Mouse (Mus musculus) liver, embryonic 11.5 days (tissue): ENCODE results near the gene Gm11627. TPM values are rescaled to one million over a fixed set of nuclear protein-coding genes. Genes with fewer than 3 reads are reported as not detected.

Source experiments
- ATAC-seq: fragments of 200-750 bp; cut with Nextera tagmentation; replicated peaks from 2 replicates; pipeline ENCODE4 v1.8.0; 2017; ENCODE audit warnings: moderate number of reproducible peaks, mild to moderate bottlenecking, moderate TSS enrichment, moderate library complexity; ENCODE audit not compliant: low FRiP score
- DNase-seq: peaks from one replicate; pipeline ENCODE4 v3.0.0-alpha.2; 2017; ENCODE audit warnings: low spot score
- H3K27ac ChIP-seq: fragments of 300-500 bp; sonication (generic); 2 replicates; pipeline ENCODE4 v1.5.1; 2014; ENCODE audit warnings: mild to moderate bottlenecking, low read depth, low read length, control low read depth
- H3K27me3 ChIP-seq: fragments of 300-500 bp; sonication (generic); replicated peaks from 2 replicates; pipeline ENCODE4 v1.6.1; 2014; ENCODE audit warnings: low read length, mixed read lengths; ENCODE audit not compliant: control insufficient read depth, insufficient read depth
- H3K36me3 ChIP-seq: fragments of 300-500 bp; sonication (generic); 2 replicates; pipeline ENCODE4 v1.6.1; 2014; ENCODE audit warnings: mild to moderate bottlenecking, low read length, moderate library complexity, mixed read lengths; ENCODE audit not compliant: control insufficient read depth, insufficient read depth
- H3K4me1 ChIP-seq: fragments of 300-500 bp; sonication (generic); replicated peaks from 2 replicates; pipeline ENCODE4 v1.6.1; 2014; ENCODE audit warnings: low read length, mixed read lengths; ENCODE audit not compliant: control insufficient read depth, insufficient read depth
- H3K4me2 ChIP-seq: fragments of 300-500 bp; sonication (generic); 2 replicates; pipeline ENCODE4 v1.6.1; 2014; ENCODE audit warnings: mild to moderate bottlenecking, control low read depth, moderate library complexity
- H3K4me3 ChIP-seq: fragments of 300-500 bp; sonication (generic); 2 replicates; pipeline ENCODE4 v1.5.1; 2014; ENCODE audit warnings: low read depth, low read length, control low read depth
- H3K9ac ChIP-seq: fragments of 300-500 bp; sonication (generic); 2 replicates; pipeline ENCODE4 v1.6.1; 2014; ENCODE audit warnings: low read depth, low read length, control low read depth
- H3K9me3 ChIP-seq: fragments of 300-500 bp; sonication (generic); 2 replicates; pipeline ENCODE4 v1.6.1; 2016; ENCODE audit warnings: low read length, inconsistent platforms, mixed read lengths; ENCODE audit not compliant: control insufficient read depth
- WGBS: fragments of 180-500 bp; shearing (Covaris S2); extraction: QIAGEN DNeasy Blood & Tissue Kit; methylation state at CpG from one replicate; pipeline ENCODE4 v1.1.7; 2014; 5-methylcytosine and 5-hydroxymethylcytosine counted together
- polyA plus RNA-seq: library from polyadenylated mRNA; unstranded; fragments of >200 nt; fragmentation: Nextera tagmentation; extraction: Ambion mirVana; gene quantifications from 2 replicates; pipeline ENCODE4 v1.2.1, GENCODE M21; 2014

Gm11627 gene
- polyA plus RNA-seq, 1 experiment from 2014 or later = 1.4 TPM

GRCm38 (mm10) chr11:102604777-102605552, 25.7 kb upstream of the Gm11627 start:
- no peaks in the 10 kb centered on the region for H3K4me1 ChIP-seq
- H3K27ac ChIP-seq = peak overlapping the region; percentile 62
- 0 out of 2 replicates have a peak, but pooled peaks have one; percentile 23 for ATAC-seq
- peak overlapping the region; percentile 58 for H3K4me2 ChIP-seq
- no peaks in the 10 kb centered on the region for H3K36me3 ChIP-seq
- H3K9ac ChIP-seq = peak overlapping the region; percentile 71
- no peaks in the 10 kb centered on the region for H3K9me3 ChIP-seq
- peaks cover 76% of the 10 kb centered on the region for H3K27me3 ChIP-seq
- peak overlapping the region; percentile 53 for H3K4me3 ChIP-seq
- peak; percentile 68 for DNase-seq
- whole genome bisulfite sequencing = 1% methylated on average over 73 of the region's 74 CpGs

DNA sequence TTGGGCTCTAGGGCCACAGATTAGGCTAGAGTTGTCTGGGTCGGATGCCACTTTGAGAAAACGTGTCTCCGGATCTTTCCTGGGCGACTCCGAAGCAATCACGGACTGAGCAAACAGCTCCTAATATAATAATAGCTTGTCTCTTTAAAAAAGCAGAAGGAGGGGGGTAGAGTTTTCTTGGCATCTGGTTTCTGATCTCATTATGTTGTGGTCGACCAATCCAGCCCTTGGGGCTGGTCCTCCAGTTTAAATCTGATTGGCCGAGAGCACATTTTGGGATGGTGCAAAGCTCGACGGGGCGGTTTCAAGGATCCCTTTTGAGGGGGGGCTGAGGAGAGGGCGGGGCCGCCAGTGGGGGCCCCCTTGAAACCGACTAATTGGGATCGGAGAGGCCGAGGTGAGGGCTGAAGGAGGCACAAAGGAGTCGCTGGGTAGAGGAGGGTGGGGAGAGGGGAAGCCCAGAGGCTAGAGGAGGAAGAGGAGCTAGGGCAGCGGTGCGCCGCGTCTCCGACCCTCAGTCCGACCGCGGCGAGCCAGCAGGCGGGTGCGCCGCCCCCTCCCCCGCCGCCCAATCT, 24.8 kb upstream of the Gm11627 start, which contains the start of gene Fzd2:
Fzd2 (plus strand) TSS at position 387 of the 575 bp plus-strand sequence.
- H3K9ac ChIP-seq = peak within 1 kb of the TSS; percentile 71
- no peaks in the 10 kb centered on the region for H3K36me3 ChIP-seq
- peaks cover 72% of the 10 kb centered on the region for H3K27me3 ChIP-seq
- peak; percentile 86 for DNase-seq
- H3K4me3 ChIP-seq = peak within 1 kb of the TSS; percentile 53
- under 1% methylated on average over 21 of the region's 31 CpGs for WGBS
- no peaks in the 10 kb centered on the region for H3K4me1 ChIP-seq
- ATAC-seq = peak; percentile 68
- H3K9me3 ChIP-seq = no peaks in the 10 kb centered on the region
- H3K4me2 ChIP-seq = peak within 1 kb of the TSS; percentile 58
- H3K27ac ChIP-seq = peak within 1 kb of the TSS; percentile 62

GRCm38 (mm10) chr11:102603496-102603850, 24.2 kb upstream of the Gm11627 start:
- Histone ChIP-seq H3K9me3 (no peaks in the 10 kb centered on the region), H3K27me3 (peaks cover 68% of the 10 kb centered on the region), H3K4me2 (peak overlapping the region; percentile 58), H3K27ac (peak overlapping the region; percentile 17), H3K4me1 (no peaks in the 10 kb centered on the region), H3K36me3 (no peaks in the 10 kb centered on the region), H3K4me3 (peak overlapping the region; percentile 53), H3K9ac (0 out of 2 replicates have a peak overlapping the region, but pooled peaks have one; percentile 7)
- 2% methylated on average over 10 of the region's 10 CpGs for WGBS
- DNase-seq = no peak
- ATAC-seq = no peak

DNA sequence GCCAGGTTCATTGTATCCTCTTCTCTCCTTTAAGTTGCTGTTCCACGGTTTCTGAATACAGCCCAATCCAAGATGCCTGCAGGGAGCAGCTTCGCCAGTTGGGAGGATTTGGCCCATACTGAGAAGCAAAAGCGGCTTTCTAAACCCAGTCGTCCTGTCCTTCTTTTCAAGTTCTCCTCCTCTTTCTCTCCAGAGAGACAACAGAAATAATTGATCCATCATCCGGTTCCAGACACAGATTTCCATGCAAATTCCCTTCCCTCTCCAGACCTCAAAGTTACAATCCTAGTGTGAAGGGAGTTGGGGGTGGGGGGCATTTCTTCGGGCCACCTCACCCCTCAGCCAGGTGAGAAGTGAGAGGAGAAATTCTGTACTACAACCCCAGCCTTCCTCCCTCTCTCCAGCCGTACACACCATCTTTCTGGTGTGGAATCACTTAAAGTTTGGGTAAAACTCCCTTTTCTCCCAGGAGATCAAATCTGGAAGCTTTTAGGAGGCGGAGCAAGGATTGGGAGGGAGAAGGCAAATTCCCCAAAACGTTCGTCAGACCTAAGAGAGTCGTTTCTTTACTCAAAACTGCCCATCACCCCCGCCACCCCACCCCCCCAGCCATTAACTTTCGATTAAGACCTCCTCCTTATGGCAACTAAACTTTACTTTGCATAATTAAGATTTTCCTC, 23.7 kb upstream of the Gm11627 start:
- Histone ChIP-seq H3K9ac (peak overlapping the region; percentile 7; the same call in 1 of the 2 replicates), H3K27me3 (peaks cover 62% of the 10 kb centered on the region), H3K36me3 (no peaks in the 10 kb centered on the region), H3K27ac (peak overlapping the region; percentile 34), H3K4me3 (peak overlapping the region; percentile 53), H3K4me2 (peak overlapping the region; percentile 58), H3K9me3 (no peaks in the 10 kb centered on the region), H3K4me1 (no peaks in the 10 kb centered on the region)
- no peak for DNase-seq
- no peak for ATAC-seq
- 10% methylated on average over 13 of the region's 13 CpGs for WGBS

DNA sequence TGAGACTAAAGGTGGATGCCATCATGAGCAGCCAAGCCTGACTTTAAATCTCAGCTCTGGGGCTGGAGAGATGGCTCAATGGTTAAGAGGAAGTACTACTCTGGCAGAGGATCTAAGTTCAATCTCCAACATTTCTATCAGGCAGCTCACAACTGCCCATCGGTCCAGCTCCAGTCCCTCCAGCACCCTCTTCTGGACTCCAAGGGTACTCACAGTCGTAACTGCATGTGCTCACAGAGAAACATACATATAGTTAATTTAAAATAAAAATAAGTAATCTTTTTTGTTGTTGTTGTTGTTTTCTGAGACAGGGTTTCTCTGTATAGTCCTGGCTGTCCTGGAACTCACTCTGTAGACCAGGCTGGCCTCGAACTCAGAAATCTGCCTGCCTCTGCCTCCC, 20.7 kb upstream of the Gm11627 start:
- Histone ChIP-seq H3K27ac (no peak overlapping the region), H3K4me1 (no peaks in the 10 kb centered on the region), H3K9me3 (no peaks in the 10 kb centered on the region), H3K9ac (no peak overlapping the region), H3K36me3 (no peaks in the 10 kb centered on the region), H3K4me3 (no peak overlapping the region), H3K27me3 (peaks cover 37% of the 10 kb centered on the region), H3K4me2 (no peak overlapping the region)
- no peak for DNase-seq
- WGBS = 74% methylated on average over 3 of the region's 3 CpGs
- no peak for ATAC-seq

DNA sequence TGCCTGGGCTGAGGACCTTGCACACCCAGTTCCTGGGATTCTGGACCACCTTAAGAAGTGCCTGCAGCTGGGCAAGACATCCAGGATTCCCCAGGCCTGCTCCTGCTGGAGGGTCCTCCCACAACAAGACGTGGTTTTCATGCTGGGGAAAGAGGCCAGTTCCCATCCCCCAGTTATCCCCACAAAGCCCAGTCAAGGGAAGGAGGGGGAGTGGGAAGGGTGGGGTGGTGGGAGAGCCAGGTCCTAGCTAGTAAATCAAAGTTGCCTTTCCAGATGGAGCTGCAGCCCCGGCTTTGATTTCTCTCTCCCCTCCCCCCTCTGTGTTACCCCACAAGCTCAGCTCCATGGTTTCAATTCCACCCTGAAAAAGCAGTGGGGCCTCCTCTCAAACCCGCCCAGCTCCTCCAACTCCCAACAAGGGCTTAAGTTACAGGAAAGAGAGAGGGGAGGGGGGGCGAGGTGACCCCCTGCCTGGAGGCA, 16.1 kb upstream of the Gm11627 start:
- Histone ChIP-seq H3K9ac (no peak overlapping the region), H3K27ac (no peak overlapping the region), H3K36me3 (no peaks in the 10 kb centered on the region), H3K4me2 (no peak overlapping the region), H3K4me3 (no peak overlapping the region), H3K4me1 (no peaks in the 10 kb centered on the region), H3K9me3 (no peaks in the 10 kb centered on the region), H3K27me3 (peaks cover 2% of the 10 kb centered on the region)
- no peak for DNase-seq
- 28% methylated on average over 3 of the region's 4 CpGs for WGBS
- no peak for ATAC-seq

GRCm38 (mm10) chr11:102587554-102587953, 8.3 kb upstream of the Gm11627 start:
- Histone ChIP-seq H3K4me3 (no peak overlapping the region), H3K9me3 (no peaks in the 10 kb centered on the region), H3K27me3 (peaks cover 6% of the 10 kb centered on the region), H3K36me3 (no peaks in the 10 kb centered on the region), H3K4me1 (no peaks in the 10 kb centered on the region), H3K9ac (no peak overlapping the region), H3K27ac (no peak overlapping the region), H3K4me2 (no peak overlapping the region)
- WGBS = 78% methylated on average over 3 of the region's 3 CpGs
- no peak for DNase-seq
- no peak for ATAC-seq

GRCm38 (mm10) chr11:102586445-102587130, 7.3 kb upstream of the Gm11627 start:
- Histone ChIP-seq H3K36me3 (no peaks in the 10 kb centered on the region), H3K4me2 (no peak overlapping the region), H3K9me3 (no peaks in the 10 kb centered on the region), H3K9ac (no peak overlapping the region), H3K27me3 (peaks cover 8% of the 10 kb centered on the region), H3K4me3 (no peak overlapping the region), H3K4me1 (no peaks in the 10 kb centered on the region), H3K27ac (no peak overlapping the region)
- no peak for ATAC-seq
- 89% methylated on average over 4 of the region's 4 CpGs for WGBS
- DNase-seq = no peak
